Mouse (Mus musculus): ENCODE data around the gene Faap20. TPM values are rescaled to one million over a fixed set of nuclear protein-coding genes. Genes with fewer than 3 reads are reported as not detected.
A peak's percentile ranks its signal among the peaks of the same experiment; 100 is the strongest.

Faap20 gene
- polyA plus RNA-seq, 1 experiment from 2014 or later, result 66.8 TPM

GRCm38 (mm10) chr4:155209494-155209893, 40.1 kb upstream of the Faap20 start:
- Histone ChIP-seq H3K9me3 (replicated peaks; ENCODE audit: control insufficient read depth, low read length) (no peaks in the 10 kb centered on the region), H3K27me3 (ENCODE audit: control insufficient read depth, insufficient read depth, low read length) (no peaks in the 10 kb centered on the region), H3K4me3 (ENCODE audit: low read depth, low read length) (no peak overlapping the region), H3K9ac (ENCODE audit: low read depth, low read length) (no peak overlapping the region), H3K4me2 (no peak overlapping the region), H3K4me1 (ENCODE audit: control insufficient read depth, insufficient read depth, low read length) (peaks cover 74% of the 10 kb centered on the region), H3K36me3 (ENCODE audit: control insufficient read depth, insufficient read depth, low read length) (no peaks in the 10 kb centered on the region; the same call in 1 of the 2 replicates), H3K27ac (ENCODE audit: low read depth, low read length) (no peak overlapping the region)
- WGBS (ENCODE audit: insufficient replicate concordance), result 94% methylated on average over 5 of the region's 5 CpGs
- ATAC-seq (replicated peaks; ENCODE audit: insufficient number of reproducible peaks, low FRiP score, low TSS enrichment), result no peak

DNA sequence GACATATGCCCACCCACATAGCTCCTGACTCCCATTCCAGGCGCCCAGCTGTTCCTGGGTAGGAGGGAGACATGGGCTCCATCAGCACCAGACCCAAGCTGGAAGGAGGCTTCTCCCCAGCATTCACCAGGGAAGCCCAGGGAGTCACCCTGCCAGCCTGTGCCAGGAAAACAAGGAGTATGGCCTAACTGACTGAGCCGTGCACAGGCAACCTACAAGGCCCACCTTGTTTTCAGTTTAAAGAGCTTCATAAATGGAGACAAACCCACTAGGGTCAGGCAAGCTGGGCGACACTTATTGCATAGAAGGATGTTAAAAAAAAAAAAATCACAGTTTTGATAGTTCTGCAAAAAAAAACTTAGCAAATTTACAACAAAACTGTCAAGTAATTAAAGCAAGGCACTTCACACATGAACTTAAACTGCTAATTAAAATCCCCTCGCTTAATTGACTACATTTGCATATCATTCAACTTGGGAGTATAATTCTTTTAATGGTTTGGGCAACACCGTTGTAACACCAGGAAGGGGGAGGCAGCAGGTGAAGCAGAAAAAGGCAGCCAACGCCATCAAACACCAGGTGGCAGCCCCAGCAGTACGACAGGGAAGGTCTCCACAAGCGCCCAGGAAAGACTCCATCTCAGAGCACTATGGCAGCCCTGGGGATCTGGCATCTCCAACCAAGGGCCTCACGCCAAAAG, 36.4 kb upstream of the Faap20 start:
- no peak overlapping the region for H3K27ac ChIP-seq (ENCODE audit: low read depth, low read length)
- H3K36me3 ChIP-seq (ENCODE audit: control insufficient read depth, insufficient read depth, low read length), result no peaks in the 10 kb centered on the region; the same call in 1 of the 2 replicates
- 69% methylated on average over 9 of the region's 9 CpGs for WGBS (ENCODE audit: insufficient replicate concordance)
- no peaks in the 10 kb centered on the region for H3K9me3 ChIP-seq (replicated peaks; ENCODE audit: control insufficient read depth, low read length)
- no peak overlapping the region for H3K4me2 ChIP-seq
- H3K4me3 ChIP-seq (ENCODE audit: low read depth, low read length), result no peak overlapping the region
- peaks cover 76% of the 10 kb centered on the region for H3K4me1 ChIP-seq (ENCODE audit: control insufficient read depth, insufficient read depth, low read length)
- no peaks in the 10 kb centered on the region for H3K27me3 ChIP-seq (ENCODE audit: control insufficient read depth, insufficient read depth, low read length)
- no peak overlapping the region for H3K9ac ChIP-seq (ENCODE audit: low read depth, low read length)
- no peak for ATAC-seq (replicated peaks; ENCODE audit: insufficient number of reproducible peaks, low FRiP score, low TSS enrichment)

GRCm38 (mm10) chr4:155213752-155214054, 35.9 kb upstream of the Faap20 start:
- H3K9ac ChIP-seq (ENCODE audit: low read depth, low read length), result no peak overlapping the region
- H3K27me3 ChIP-seq (ENCODE audit: control insufficient read depth, insufficient read depth, low read length), result no peaks in the 10 kb centered on the region
- H3K27ac ChIP-seq (ENCODE audit: low read depth, low read length), result no peak overlapping the region
- H3K4me1 ChIP-seq (ENCODE audit: control insufficient read depth, insufficient read depth, low read length), result peaks cover 76% of the 10 kb centered on the region
- no peak for ATAC-seq (replicated peaks; ENCODE audit: insufficient number of reproducible peaks, low FRiP score, low TSS enrichment)
- WGBS (ENCODE audit: insufficient replicate concordance), result 78% methylated on average over 6 of the region's 6 CpGs
- H3K4me2 ChIP-seq, result no peak overlapping the region
- H3K36me3 ChIP-seq (ENCODE audit: control insufficient read depth, insufficient read depth, low read length), result no peaks in the 10 kb centered on the region; the same call in 1 of the 2 replicates
- H3K9me3 ChIP-seq (replicated peaks; ENCODE audit: control insufficient read depth, low read length), result no peaks in the 10 kb centered on the region
- H3K4me3 ChIP-seq (ENCODE audit: low read depth, low read length), result no peak overlapping the region

GRCm38 (mm10) chr4:155214188-155214587, 35.4 kb upstream of the Faap20 start:
- peaks cover 77% of the 10 kb centered on the region for H3K4me1 ChIP-seq (ENCODE audit: control insufficient read depth, insufficient read depth, low read length)
- WGBS (ENCODE audit: insufficient replicate concordance), result 78% methylated on average over 6 of the region's 6 CpGs
- no peak overlapping the region for H3K4me2 ChIP-seq
- ATAC-seq (replicated peaks; ENCODE audit: insufficient number of reproducible peaks, low FRiP score, low TSS enrichment), result no peak
- H3K9ac ChIP-seq (ENCODE audit: low read depth, low read length), result no peak overlapping the region
- H3K27ac ChIP-seq (ENCODE audit: low read depth, low read length), result no peak overlapping the region
- H3K9me3 ChIP-seq (replicated peaks; ENCODE audit: control insufficient read depth, low read length), result no peaks in the 10 kb centered on the region
- H3K36me3 ChIP-seq (ENCODE audit: control insufficient read depth, insufficient read depth, low read length), result no peaks in the 10 kb centered on the region; the same call in 1 of the 2 replicates
- no peak overlapping the region for H3K4me3 ChIP-seq (ENCODE audit: low read depth, low read length)
- H3K27me3 ChIP-seq (ENCODE audit: control insufficient read depth, insufficient read depth, low read length), result no peaks in the 10 kb centered on the region

DNA sequence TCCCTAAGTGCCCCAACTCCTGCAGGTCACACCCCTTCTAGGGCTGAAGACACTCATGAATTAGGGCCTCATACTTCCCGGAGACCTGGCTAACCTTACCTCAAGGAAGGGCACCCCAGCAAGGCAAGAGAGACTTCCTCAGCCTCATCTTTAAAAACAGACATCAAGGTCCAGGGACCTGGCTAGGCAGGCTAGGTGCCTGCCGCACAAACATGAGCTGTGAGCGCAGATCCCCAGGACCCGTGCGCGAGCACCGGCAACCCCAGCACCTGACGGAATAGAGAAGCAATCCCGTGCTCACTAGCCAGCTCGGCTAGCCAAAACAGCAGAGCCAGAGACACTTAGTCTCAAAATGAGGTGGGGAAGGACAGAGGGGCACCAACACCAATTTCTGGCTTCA, 34.8 kb upstream of the Faap20 start:
- Histone ChIP-seq H3K27me3 (ENCODE audit: control insufficient read depth, insufficient read depth, low read length) (no peaks in the 10 kb centered on the region), H3K36me3 (ENCODE audit: control insufficient read depth, insufficient read depth, low read length) (no peaks in the 10 kb centered on the region; the same call in 1 of the 2 replicates), H3K9me3 (replicated peaks; ENCODE audit: control insufficient read depth, low read length) (no peaks in the 10 kb centered on the region), H3K4me2 (peak overlapping the region; percentile 27; the same call in 1 of the 2 replicates), H3K4me3 (ENCODE audit: low read depth, low read length) (no peak overlapping the region), H3K9ac (ENCODE audit: low read depth, low read length) (no peak overlapping the region), H3K27ac (ENCODE audit: low read depth, low read length) (no peak overlapping the region), H3K4me1 (ENCODE audit: control insufficient read depth, insufficient read depth, low read length) (peaks cover 77% of the 10 kb centered on the region)
- WGBS (ENCODE audit: insufficient replicate concordance), result 74% methylated on average over 10 of the region's 10 CpGs
- no peak for ATAC-seq (replicated peaks; ENCODE audit: insufficient number of reproducible peaks, low FRiP score, low TSS enrichment)

DNA sequence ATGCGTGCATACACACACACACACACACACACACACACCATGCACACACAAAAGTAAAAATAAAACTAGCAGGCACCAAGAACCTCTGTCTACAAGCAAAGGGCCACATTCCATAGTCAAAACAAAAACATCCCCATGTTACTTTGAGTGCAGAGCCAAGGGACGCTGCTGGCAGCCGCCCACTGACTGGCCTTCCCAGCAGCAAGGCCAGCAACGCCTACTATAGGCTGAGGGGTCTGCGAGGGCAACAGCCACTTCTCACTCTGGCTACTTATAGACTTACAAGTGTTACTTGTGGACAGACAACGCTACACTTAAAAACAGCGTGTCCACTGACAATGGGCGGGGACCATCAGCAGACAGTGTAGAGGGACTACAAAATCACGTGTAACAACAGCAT, 34.4 kb upstream of the Faap20 start:
- peaks cover 82% of the 10 kb centered on the region for H3K4me1 ChIP-seq (ENCODE audit: control insufficient read depth, insufficient read depth, low read length)
- no peak overlapping the region for H3K27ac ChIP-seq (ENCODE audit: low read depth, low read length)
- H3K4me2 ChIP-seq, result peak overlapping the region; percentile 27
- whole genome bisulfite sequencing (ENCODE audit: insufficient replicate concordance), result 46% methylated on average over 9 of the region's 9 CpGs
- no peaks in the 10 kb centered on the region for H3K9me3 ChIP-seq (replicated peaks; ENCODE audit: control insufficient read depth, low read length)
- H3K36me3 ChIP-seq (ENCODE audit: control insufficient read depth, insufficient read depth, low read length), result no peaks in the 10 kb centered on the region; the same call in 1 of the 2 replicates
- H3K27me3 ChIP-seq (ENCODE audit: control insufficient read depth, insufficient read depth, low read length), result no peaks in the 10 kb centered on the region
- no peak for ATAC-seq (replicated peaks; ENCODE audit: insufficient number of reproducible peaks, low FRiP score, low TSS enrichment)
- no peak overlapping the region for H3K4me3 ChIP-seq (ENCODE audit: low read depth, low read length)
- H3K9ac ChIP-seq (ENCODE audit: low read depth, low read length), result no peak overlapping the region

DNA sequence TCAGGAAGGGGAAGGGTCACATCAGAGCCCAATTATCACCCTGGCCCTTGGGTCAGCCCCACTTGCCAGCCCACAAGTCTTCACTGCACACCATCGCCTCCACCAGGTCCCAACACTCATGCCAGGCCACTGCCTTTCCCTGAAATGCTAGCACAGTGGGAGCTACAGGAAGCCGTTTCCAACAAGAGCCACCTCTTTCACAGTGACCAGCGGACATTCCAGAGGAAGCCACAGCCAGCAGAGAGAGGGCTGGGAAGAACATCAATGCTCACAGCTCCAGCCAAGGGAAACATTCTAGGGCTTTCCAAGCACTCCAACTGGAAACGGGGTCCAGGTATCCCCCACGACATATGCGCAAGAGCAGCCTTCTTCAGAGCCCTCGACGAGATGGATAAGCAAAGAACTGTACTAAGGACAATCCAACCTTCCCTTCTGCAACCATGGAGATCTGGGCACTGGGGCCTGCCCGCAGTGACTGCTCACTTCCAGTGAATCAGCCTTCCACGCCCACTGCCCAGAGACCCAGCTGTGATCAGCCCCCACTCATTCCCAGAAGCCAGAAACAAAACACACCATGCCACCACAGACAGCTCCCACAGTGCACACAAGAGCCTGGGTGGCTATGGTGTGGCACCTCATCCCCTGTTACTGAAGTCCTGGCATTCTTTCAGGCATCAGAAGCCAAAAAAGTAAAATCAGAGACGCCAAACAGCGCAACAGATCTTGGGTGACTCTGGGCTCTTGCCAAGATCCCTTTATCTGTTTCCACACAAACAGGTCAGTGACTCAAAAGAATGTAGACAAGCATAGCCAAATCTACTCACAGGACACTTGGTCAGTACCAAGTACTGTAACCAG, 33.6 kb upstream of the Faap20 start:
- Histone ChIP-seq H3K27ac (ENCODE audit: low read depth, low read length) (peak overlapping the region; percentile 29; the same call in 1 of the 2 replicates), H3K9ac (ENCODE audit: low read depth, low read length) (no peak overlapping the region), H3K4me2 (peak overlapping the region; percentile 27), H3K9me3 (replicated peaks; ENCODE audit: control insufficient read depth, low read length) (no peaks in the 10 kb centered on the region), H3K36me3 (ENCODE audit: control insufficient read depth, insufficient read depth, low read length) (no peaks in the 10 kb centered on the region; the same call in 1 of the 2 replicates), H3K4me3 (ENCODE audit: low read depth, low read length) (no peak overlapping the region), H3K4me1 (ENCODE audit: control insufficient read depth, insufficient read depth, low read length) (peaks cover 83% of the 10 kb centered on the region), H3K27me3 (ENCODE audit: control insufficient read depth, insufficient read depth, low read length) (no peaks in the 10 kb centered on the region)
- no peak for ATAC-seq (replicated peaks; ENCODE audit: insufficient number of reproducible peaks, low FRiP score, low TSS enrichment)
- WGBS (ENCODE audit: insufficient replicate concordance), result 57% methylated on average over 12 of the region's 12 CpGs

- H3K4me1 ChIP-seq (ENCODE audit: control insufficient read depth, insufficient read depth, low read length), result peaks cover 73% of the 10 kb centered on the region
- WGBS (ENCODE audit: insufficient replicate concordance), result 54% methylated on average over 12 of the region's 12 CpGs
These were observed 32.1 kb upstream of the Faap20 start for GRCm38 (mm10) chr4:155217241-155218103.

More at GRCm38 (mm10) chr4:155217241-155218103, 32.1 kb upstream of the Faap20 start:
- no peak for ATAC-seq (replicated peaks; ENCODE audit: insufficient number of reproducible peaks, low FRiP score, low TSS enrichment)
- Histone ChIP-seq H3K27ac (ENCODE audit: low read depth, low read length) (no peak overlapping the region), H3K9ac (ENCODE audit: low read depth, low read length) (no peak overlapping the region), H3K27me3 (ENCODE audit: control insufficient read depth, insufficient read depth, low read length) (no peaks in the 10 kb centered on the region), H3K4me3 (ENCODE audit: low read depth, low read length) (no peak overlapping the region), H3K9me3 (replicated peaks; ENCODE audit: control insufficient read depth, low read length) (no peaks in the 10 kb centered on the region), H3K4me2 (peak overlapping the region; percentile 11), H3K36me3 (ENCODE audit: control insufficient read depth, insufficient read depth, low read length) (no peaks in the 10 kb centered on the region)
